Mouse (Mus musculus) myocyte (in vitro differentiated cells): ENCODE results near the gene Brms1. TPM values are rescaled to one million over a fixed set of nuclear protein-coding genes. Genes with fewer than 3 reads are reported as not detected.
"Not testable (repeated sequence)": the region's sequence is repeated elsewhere in the genome, so short reads cannot be mapped to it uniquely, and the experiment has no call there.

ENCODE experiments used
- H3K27me3 ChIP-seq: one replicate; pipeline ENCODE4 v1.6.1; 2011; ENCODE audit not compliant: control insufficient read depth, insufficient read depth, insufficient read length
- H3K36me3 ChIP-seq: one replicate; pipeline ENCODE4 v1.6.1; 2011; ENCODE audit not compliant: control insufficient read depth, insufficient read depth
- H3K4me2 ChIP-seq: one replicate; pipeline ENCODE4 v1.6.1; 2011; ENCODE audit warnings: low read depth, control low read depth
- H3K4me3 ChIP-seq: one replicate; pipeline ENCODE4 v1.5.1; 2011; ENCODE audit warnings: mild to moderate bottlenecking, control low read depth, moderate library complexity
- H3K79me2 ChIP-seq: one replicate; pipeline ENCODE4 v1.6.1; 2011; ENCODE audit not compliant: control insufficient read depth, insufficient read depth
- H3ac ChIP-seq: one replicate; pipeline ENCODE4 v1.6.1; 2011; ENCODE audit not compliant: control insufficient read depth, insufficient read length
- CEBPB ChIP-seq: IDR thresholded peaks from 2 replicates; pipeline ENCODE4 v1.6.1; 2011; ENCODE audit warnings: mild to moderate bottlenecking, moderate library complexity; ENCODE audit not compliant: poor library complexity, insufficient read depth, severe bottlenecking
- E2F4 ChIP-seq: IDR thresholded peaks from one replicate; pipeline ENCODE4 v1.6.1; 2011; ENCODE audit warnings: mild to moderate bottlenecking, control low read depth, moderate library complexity; ENCODE audit not compliant: insufficient read depth
- MAX ChIP-seq: IDR thresholded peaks from one replicate; pipeline ENCODE4 v1.6.1; 2011; ENCODE audit warnings: low read depth, mild to moderate bottlenecking, control low read depth
- MYOD1 ChIP-seq, 3 experiments: IDR thresholded peaks; one replicate each; pipeline ENCODE4 v1.6.1; 2011; ENCODE audit warnings: control low read depth in 2 of 3, low read depth in 2 of 3, mild to moderate bottlenecking in 2 of 3, moderate library complexity in 1 of 3; ENCODE audit not compliant: insufficient read length in 2 of 3, control insufficient read depth in 1 of 3
- MYOG ChIP-seq, 3 experiments: IDR thresholded peaks; one replicate each; pipeline ENCODE4 v1.6.1; 2011; ENCODE audit warnings: control low read depth in 2 of 3, low read depth in 2 of 3, mild to moderate bottlenecking in 2 of 3; ENCODE audit not compliant: insufficient read length in 2 of 3, control insufficient read depth in 1 of 3, insufficient read depth in 1 of 3
- POLR2A ChIP-seq: IDR thresholded peaks from one replicate; pipeline ENCODE4 v1.6.1; 2011; ENCODE audit warnings: low read depth, mild to moderate bottlenecking, control low read depth, moderate library complexity; ENCODE audit not compliant: insufficient read length
- POLR2AphosphoS2 ChIP-seq: IDR thresholded peaks from one replicate; pipeline ENCODE4 v1.6.1; 2011; ENCODE audit warnings: low read depth, control low read depth; ENCODE audit not compliant: insufficient read length
- REST ChIP-seq: IDR thresholded peaks from one replicate; pipeline ENCODE4 v1.6.1; 2011; ENCODE audit warnings: mild to moderate bottlenecking, control low read depth, moderate library complexity; ENCODE audit not compliant: insufficient read depth, insufficient read length
- SRF ChIP-seq: IDR thresholded peaks from one replicate; pipeline ENCODE4 v1.6.1; 2011; ENCODE audit warnings: low read depth; ENCODE audit not compliant: control insufficient read depth, insufficient read length
- TCF12 ChIP-seq: IDR thresholded peaks from one replicate; pipeline ENCODE4 v1.6.1; 2011; ENCODE audit warnings: mild to moderate bottlenecking, control low read depth; ENCODE audit not compliant: poor library complexity, insufficient read depth, severe bottlenecking
- TCF3 ChIP-seq: IDR thresholded peaks from one replicate; pipeline ENCODE4 v1.6.1; 2011; ENCODE audit warnings: low read depth, control low read depth; ENCODE audit not compliant: insufficient read length
- USF1 ChIP-seq: IDR thresholded peaks from one replicate; pipeline ENCODE4 v1.6.1; 2011; ENCODE audit warnings: low read depth, mild to moderate bottlenecking, control low read depth, moderate library complexity
- polyA plus RNA-seq: library from polyadenylated mRNA; unstranded; fragments of >200 nt; fragmentation: generic; extraction: Trizol; gene quantifications from one replicate; pipeline ENCODE4 v1.2.1, GENCODE M21; 2012; ENCODE audit warnings: missing spikeins

The Brms1 gene
- polyA plus RNA-seq, 1 experiment, result 45.8 TPM

GRCm38 (mm10) chr19:5085145-5085863, 44.1 kb downstream of the Brms1 start, which contains the start of gene Tmem151a:
TSS of gene Tmem151a (minus strand) at chr19:5085531.
- H3K36me3 ChIP-seq, result no peaks in the 10 kb centered on the region
- H3K4me3 ChIP-seq, result peak within 1 kb of the TSS; percentile 53
- H3K4me2 ChIP-seq, result peak within 1 kb of the TSS; percentile 95
- H3K27me3 ChIP-seq, result no peaks in the 10 kb centered on the region
- TF ChIP-seq POLR2AphosphoS2 (peak; percentile 60), SRF (no peak), REST (no peak), MAX (no peak), POLR2A (peak; percentile 75), MYOD1 (IDR thresholded peaks at IDR 0.05; ENCODE audit: control insufficient read depth in 1 of 3, insufficient read length in 2 of 3, low read depth in 2 of 3) (peak in 1 of 3 experiments; percentile 4)
- H3K79me2 ChIP-seq, result no peaks in the 10 kb centered on the region
- peak within 1 kb of the TSS; percentile 57 for H3ac ChIP-seq

GRCm38 (mm10) chr19:5086533-5086932, 45.4 kb downstream of the Brms1 start:
- H3K4me3 ChIP-seq, result peak overlapping the region; percentile 53
- not testable (repeated sequence) for H3K36me3 ChIP-seq, H3K79me2 ChIP-seq, H3K4me2 ChIP-seq, H3ac ChIP-seq, H3K27me3 ChIP-seq

- Histone ChIP-seq H3ac (peak within 1 kb of the TSS; percentile 44), H3K36me3 (no peaks in the 10 kb centered on the region), H3K4me2 (peak within 1 kb of the TSS; percentile 77), H3K27me3 (no peaks in the 10 kb centered on the region), H3K79me2 (no peaks in the 10 kb centered on the region), H3K4me3 (peak within 1 kb of the TSS; percentile 60)
- TF ChIP-seq POLR2AphosphoS2 (peak; percentile 90), MYOG (IDR thresholded peaks at IDR 0.05; ENCODE audit: control insufficient read depth in 1 of 3, insufficient read depth in 1 of 3, insufficient read length in 2 of 3, low read depth in 2 of 3) (no peak), MYOD1 (IDR thresholded peaks at IDR 0.05; ENCODE audit: control insufficient read depth in 1 of 3, insufficient read length in 2 of 3, low read depth in 2 of 3) (no peak), CEBPB (no peak), USF1 (no peak), REST (peak; percentile 88), POLR2A (peak; percentile 91)
These were observed 47.0 kb downstream of the Brms1 start, which contains the start of gene Yif1a for GRCm38 (mm10) chr19:5087884-5088728. TSS of gene Yif1a (plus strand) at chr19:5088538.

GRCm38 (mm10) chr19:5089324-5089723, 48.2 kb downstream of the Brms1 start:
- Histone ChIP-seq H3ac (peak overlapping the region; percentile 44), H3K4me3 (peak overlapping the region; percentile 60), H3K36me3 (no peaks in the 10 kb centered on the region), H3K27me3 (no peaks in the 10 kb centered on the region), H3K4me2 (peak overlapping the region; percentile 73), H3K79me2 (no peaks in the 10 kb centered on the region)
- TF ChIP-seq E2F4 (no peak), CEBPB (no peak), POLR2A (no peak), TCF3 (no peak), MYOG (IDR thresholded peaks at IDR 0.05; ENCODE audit: control insufficient read depth in 1 of 3, insufficient read depth in 1 of 3, insufficient read length in 2 of 3, low read depth in 2 of 3) (no peak), POLR2AphosphoS2 (no peak), USF1 (no peak), MAX (no peak), REST (no peak)

GRCm38 (mm10) chr19:5092083-5092482, 50.9 kb downstream of the Brms1 start:
- H3K36me3 ChIP-seq, result no peaks in the 10 kb centered on the region
- no peak overlapping the region for H3K4me2 ChIP-seq
- no peaks in the 10 kb centered on the region for H3K79me2 ChIP-seq
- H3K27me3 ChIP-seq, result no peaks in the 10 kb centered on the region
- H3ac ChIP-seq, result no peak overlapping the region
- no peak for TF ChIP-seq SRF
- no peak for TF ChIP-seq REST
- TF ChIP-seq E2F4, result no peak
- no peak for TF ChIP-seq USF1
- TF ChIP-seq POLR2A, result no peak
- no peak for TF ChIP-seq MAX
- TF ChIP-seq CEBPB, result no peak
- TF ChIP-seq POLR2AphosphoS2, result no peak
- TF ChIP-seq TCF3, result no peak
- TF ChIP-seq MYOD1 (IDR thresholded peaks at IDR 0.05; ENCODE audit: control insufficient read depth in 1 of 3, insufficient read length in 2 of 3, low read depth in 2 of 3), result no peak
- TF ChIP-seq TCF12, result no peak
- TF ChIP-seq MYOG (IDR thresholded peaks at IDR 0.05; ENCODE audit: control insufficient read depth in 1 of 3, insufficient read depth in 1 of 3, insufficient read length in 2 of 3, low read depth in 2 of 3), result no peak
- no peak overlapping the region for H3K4me3 ChIP-seq
